Mouse (Mus musculus) MEL (cell line): ENCODE data around the gene Ccdc92b. TPM values are rescaled to one million over a fixed set of nuclear protein-coding genes. Genes with fewer than 3 reads are reported as not detected.

Experiments used
- DNase-seq: peaks from one replicate; pipeline ENCODE4 v3.0.0; 2011; ENCODE audit warnings: low read depth, low spot score
- H3K27ac ChIP-seq: 2 replicates; pipeline ENCODE4 v1.5.1; 2012; ENCODE audit warnings: low read depth, mild to moderate bottlenecking, control low read depth, low read length, moderate library complexity; ENCODE audit not compliant: control insufficient read depth
- H3K27me3 ChIP-seq, 2 experiments: fragments of 150-350 bp in 1 of 2; sonication (generic) in 1 of 2; 2 replicates each; pipeline ENCODE4 v1.6.1; 2012; ENCODE audit warnings: low read length in 2 of 2, mild to moderate bottlenecking in 2 of 2, improper control_type of control experiment in 1 of 2, moderate library complexity in 1 of 2; ENCODE audit not compliant: insufficient read depth in 2 of 2, control insufficient read depth in 1 of 2
- H3K36me3 ChIP-seq, 2 experiments: 2 replicates each; pipeline ENCODE4 v1.6.1; 2012 to 2014; ENCODE audit warnings: low read length in 2 of 2, improper control_type of control experiment in 1 of 2, inconsistent platforms in 1 of 2, mild to moderate bottlenecking in 1 of 2; ENCODE audit not compliant: insufficient read depth in 2 of 2, control insufficient read depth in 1 of 2
- H3K4me1 ChIP-seq, 2 experiments: fragments of 150-350 bp in 1 of 2; sonication (generic) in 1 of 2; 2 replicates each; pipeline ENCODE4 v1.6.1; 2012; ENCODE audit warnings: low read length in 2 of 2, improper control_type of control experiment in 1 of 2, mild to moderate bottlenecking in 1 of 2; ENCODE audit not compliant: insufficient read depth in 2 of 2, control insufficient read depth in 1 of 2
- H3K4me3 ChIP-seq, 2 experiments: fragments of 150-350 bp in 1 of 2; sonication (generic) in 1 of 2; 2 replicates each; pipeline ENCODE4 v1.5.1; 2012; ENCODE audit warnings: low read depth in 2 of 2, low read length in 2 of 2, mild to moderate bottlenecking in 2 of 2, moderate library complexity in 2 of 2, control low read depth in 1 of 2, improper control_type of control experiment in 1 of 2; ENCODE audit not compliant: control insufficient read depth in 1 of 2, insufficient read depth in 1 of 2
- H3K79me2 ChIP-seq: 2 replicates; pipeline ENCODE4 v1.6.1; 2012; ENCODE audit warnings: mild to moderate bottlenecking, low read length, moderate library complexity; ENCODE audit not compliant: control insufficient read depth, poor library complexity, insufficient read depth
- H3K9ac ChIP-seq: 2 replicates; pipeline ENCODE4 v1.6.1; 2012; ENCODE audit warnings: low read depth, mild to moderate bottlenecking, control low read depth, low read length, moderate library complexity; ENCODE audit not compliant: control insufficient read depth, poor library complexity, severe bottlenecking
- H3K9me3 ChIP-seq: fragments of 150-350 bp; sonication (generic); replicated peaks from 2 replicates; pipeline ENCODE4 v1.6.1; 2012; ENCODE audit warnings: mild to moderate bottlenecking, low read length, improper control_type of control experiment, moderate library complexity; ENCODE audit not compliant: insufficient read depth
- BHLHE40 ChIP-seq: IDR thresholded peaks from 2 replicates; pipeline ENCODE4 v1.6.1; 2012; ENCODE audit warnings: low read depth, mild to moderate bottlenecking, inconsistent platforms, low read length, improper control_type of control experiment, borderline replicate concordance
- CHD1 ChIP-seq: IDR thresholded peaks from 2 replicates; pipeline ENCODE4 v1.6.1; 2012; ENCODE audit warnings: low read depth, mild to moderate bottlenecking, inconsistent platforms, low read length, improper control_type of control experiment
- ELF1 ChIP-seq: IDR thresholded peaks from 2 replicates; pipeline ENCODE4 v1.6.1; 2014; ENCODE audit warnings: low read depth, mild to moderate bottlenecking, inconsistent platforms, low read length, improper control_type of control experiment, moderate library complexity
- EP300 ChIP-seq, 2 experiments: IDR thresholded peaks; 2 replicates each; pipeline ENCODE4 v1.6.1; 2011; ENCODE audit warnings: improper control_type of control experiment in 2 of 2, low read length in 2 of 2, low read depth in 1 of 2, mild to moderate bottlenecking in 1 of 2
- ETS1 ChIP-seq: IDR thresholded peaks from 2 replicates; pipeline ENCODE4 v1.6.1; 2012; ENCODE audit warnings: low read depth, mild to moderate bottlenecking, inconsistent platforms, low read length, improper control_type of control experiment, moderate library complexity
- HCFC1 ChIP-seq: IDR thresholded peaks from 2 replicates; pipeline ENCODE4 v1.6.1; 2012; ENCODE audit warnings: low read depth, mild to moderate bottlenecking, inconsistent platforms, low read length, improper control_type of control experiment, moderate library complexity
- MAFK ChIP-seq: IDR thresholded peaks from 2 replicates; pipeline ENCODE4 v1.6.1; 2011; ENCODE audit warnings: low read depth, mild to moderate bottlenecking, low read length, improper control_type of control experiment, borderline replicate concordance
- MAX ChIP-seq: IDR thresholded peaks from 2 replicates; pipeline ENCODE4 v1.6.1; 2011; ENCODE audit warnings: low read length, improper control_type of control experiment
- MAZ ChIP-seq: IDR thresholded peaks from 2 replicates; pipeline ENCODE4 v1.6.1; 2012; ENCODE audit warnings: low read depth, mild to moderate bottlenecking, inconsistent platforms, low read length, improper control_type of control experiment
- MYC ChIP-seq: IDR thresholded peaks from 2 replicates; pipeline ENCODE4 v1.6.1; 2011; ENCODE audit warnings: low read depth, mild to moderate bottlenecking, low read length, improper control_type of control experiment, moderate library complexity
- POLR2A ChIP-seq, 2 experiments: IDR thresholded peaks; 2 replicates each; pipeline ENCODE4 v1.6.1; 2011 to 2012; ENCODE audit warnings: low read length in 2 of 2, mild to moderate bottlenecking in 2 of 2, control low read depth in 1 of 2, improper control_type of control experiment in 1 of 2, low read depth in 1 of 2, moderate library complexity in 1 of 2; ENCODE audit not compliant: control insufficient read depth in 1 of 2, insufficient read depth in 1 of 2, poor library complexity in 1 of 2
- POLR2AphosphoS2 ChIP-seq: IDR thresholded peaks from 2 replicates; pipeline ENCODE4 v1.6.1; 2011; ENCODE audit warnings: low read length, improper control_type of control experiment
- POLR2AphosphoS5 ChIP-seq: IDR thresholded peaks from 2 replicates; pipeline ENCODE4 v1.6.1; 2012; ENCODE audit warnings: low read depth, borderline replicate concordance, mild to moderate bottlenecking, inconsistent platforms, low read length, moderate library complexity, mixed read lengths
- RAD21 ChIP-seq: IDR thresholded peaks from 2 replicates; pipeline ENCODE4 v1.6.1; 2011; ENCODE audit warnings: mild to moderate bottlenecking, low read depth, low read length, improper control_type of control experiment
- TAL1 ChIP-seq: IDR thresholded peaks from 2 replicates; pipeline ENCODE4 v1.6.1; 2012; ENCODE audit warnings: mild to moderate bottlenecking, inconsistent platforms, low read length, moderate library complexity, mixed read lengths
- TBP ChIP-seq: IDR thresholded peaks from 2 replicates; pipeline ENCODE4 v1.8.0; 2011; ENCODE audit warnings: low read depth, low read length, improper control_type of control experiment
- UBTF ChIP-seq: IDR thresholded peaks from 2 replicates; pipeline ENCODE4 v1.6.1; 2012; ENCODE audit warnings: low read depth, mild to moderate bottlenecking, inconsistent platforms, low read length, improper control_type of control experiment, moderate library complexity, borderline replicate concordance; ENCODE audit not compliant: insufficient read depth
- USF1 ChIP-seq: IDR thresholded peaks from 2 replicates; pipeline ENCODE4 v1.6.1; 2014; ENCODE audit warnings: low read depth, mild to moderate bottlenecking, inconsistent platforms, low read length, improper control_type of control experiment, moderate library complexity
- USF2 ChIP-seq, 2 experiments: IDR thresholded peaks; 2 replicates each; pipeline ENCODE4 v1.6.1; 2011 to 2012; ENCODE audit warnings: improper control_type of control experiment in 2 of 2, low read length in 2 of 2, borderline replicate concordance in 1 of 2, inconsistent platforms in 1 of 2, low read depth in 1 of 2, mild to moderate bottlenecking in 1 of 2; ENCODE audit not compliant: insufficient read depth in 1 of 2
- ZC3H11A ChIP-seq: IDR thresholded peaks from 2 replicates; pipeline ENCODE4 v1.6.1; 2012; ENCODE audit warnings: low read depth, mild to moderate bottlenecking, inconsistent platforms, low read length, improper control_type of control experiment
- ZMIZ1 ChIP-seq: IDR thresholded peaks from 2 replicates; pipeline ENCODE4 v1.6.1; 2012; ENCODE audit warnings: low read depth, mild to moderate bottlenecking, inconsistent platforms, low read length, improper control_type of control experiment, moderate library complexity
- ZNF384 ChIP-seq: IDR thresholded peaks from 2 replicates; pipeline ENCODE4 v1.6.1; 2012; ENCODE audit warnings: low read depth, mild to moderate bottlenecking, inconsistent platforms, low read length, improper control_type of control experiment
- polyA plus RNA-seq, 2 experiments: library from polyadenylated mRNA; stranded (reverse) in 1 of 2; unstranded in 1 of 2; fragments of >175 nt in 1 of 2; fragments of >200 nt in 1 of 2; gene quantifications; 2 replicates each; pipeline versions ENCODE4 v1.2.1 to v1.2.4; 2012; ENCODE audit warnings: low replicate concordance in 2 of 2, low read depth in 1 of 2; ENCODE audit not compliant: insufficient read length in 2 of 2, insufficient read depth in 1 of 2, missing spikeins in 1 of 2
- total RNA-seq: library from RNA; depleted of rRNA; stranded (reverse); fragments of 300-350 nt; gene quantifications from 2 replicates; pipeline ENCODE4 v1.2.3, GENCODE M21; 2012

Gene Ccdc92b
- total and polyA plus RNA-seq, 3 experiments = 0.12 to 1.3 TPM; not detected in 1

GRCm38 (mm10) chr11:74666776-74667581 is 47.6 kb downstream of the Ccdc92b start:
- H3K9ac ChIP-seq = no peak overlapping the region
- no peak overlapping the region for H3K27ac ChIP-seq
- TF ChIP-seq POLR2AphosphoS5 (peak; percentile 63; the same call in 1 of the 2 replicates), ZC3H11A (no peak)
- no peaks in the 10 kb centered on the region for H3K79me2 ChIP-seq
- H3K4me1 ChIP-seq = no peaks in the 10 kb centered on the region
- DNase-seq = no peak
- no peaks in the 10 kb centered on the region for H3K27me3 ChIP-seq
- no peak overlapping the region for H3K4me3 ChIP-seq
- H3K9me3 ChIP-seq = no peaks in the 10 kb centered on the region
- H3K36me3 ChIP-seq = peaks cover 0 to 23% of the 10 kb centered on the region in 2 experiments; a peak in 2 of 4 replicates

- no peaks in the 10 kb centered on the region for H3K27me3 ChIP-seq
- no peak overlapping the region for H3K9ac ChIP-seq
- no peaks in the 10 kb centered on the region for H3K79me2 ChIP-seq
- no peaks in the 10 kb centered on the region for H3K4me1 ChIP-seq
- no peak for TF ChIP-seq UBTF
- TF ChIP-seq POLR2A (IDR thresholded peaks at IDR 0.05; ENCODE audit: control insufficient read depth in 1 of 2, insufficient read depth in 1 of 2, low read depth in 1 of 2, low read length in 2 of 2, poor library complexity in 1 of 2) = no peak
- no peak for TF ChIP-seq ZNF384
- no peak for TF ChIP-seq MAFK
- TF ChIP-seq POLR2AphosphoS2 = no peak
- H3K36me3 ChIP-seq = peaks cover 0 to 23% of the 10 kb centered on the region in 2 experiments; a peak in 2 of 4 replicates
- H3K4me3 ChIP-seq = no peak overlapping the region
- H3K27ac ChIP-seq = no peak overlapping the region
- no peaks in the 10 kb centered on the region for H3K9me3 ChIP-seq
- no peak for DNase-seq
These were observed 48.2 kb downstream of the Ccdc92b start for GRCm38 (mm10) chr11:74667582-74668010.

DNA sequence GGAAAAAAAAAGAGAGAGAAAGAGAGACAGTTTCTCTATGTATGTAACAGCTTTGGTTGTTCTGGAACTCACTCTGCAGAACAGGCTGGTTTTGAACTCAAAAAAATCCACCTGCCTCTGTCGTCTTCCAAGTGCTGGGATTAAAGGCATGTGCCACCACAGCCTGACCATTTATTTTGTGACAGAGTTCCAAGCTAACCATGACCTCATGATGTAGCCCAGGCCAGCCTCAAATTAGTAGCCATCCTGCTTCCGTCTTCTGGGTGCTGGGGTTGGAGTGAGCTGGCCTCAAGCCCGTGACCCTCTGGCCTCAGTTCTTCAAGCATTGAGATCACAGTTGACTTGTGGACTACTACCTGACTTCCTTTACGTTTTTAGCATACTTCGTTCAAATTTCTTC is 49.1 kb downstream of the Ccdc92b start:
- H3K4me1 ChIP-seq = 0 out of 4 replicates have a peak, but pooled peaks cover 0 to 3% of the 10 kb centered on the region in 2 experiments
- H3K9ac ChIP-seq = no peak overlapping the region
- no peak overlapping the region for H3K4me3 ChIP-seq
- H3K27me3 ChIP-seq = no peaks in the 10 kb centered on the region
- H3K9me3 ChIP-seq = no peaks in the 10 kb centered on the region
- H3K36me3 ChIP-seq = peaks cover 0 to 16% of the 10 kb centered on the region in 2 experiments; a peak in 2 of 4 replicates
- H3K27ac ChIP-seq = no peak overlapping the region
- no peak for TF ChIP-seq POLR2AphosphoS5
- no peak for TF ChIP-seq USF2 (IDR thresholded peaks at IDR 0.05; ENCODE audit: borderline replicate concordance in 1 of 2, insufficient read depth in 1 of 2, low read depth in 1 of 2, low read length in 2 of 2)
- no peak for TF ChIP-seq ZNF384
- TF ChIP-seq UBTF = no peak
- no peak for TF ChIP-seq MAFK
- TF ChIP-seq TAL1 = no peak
- TF ChIP-seq USF1 = no peak
- TF ChIP-seq MAX = no peak
- no peak for TF ChIP-seq TBP
- no peak for TF ChIP-seq MYC
- no peak for TF ChIP-seq HCFC1
- no peak for TF ChIP-seq ELF1
- no peak for TF ChIP-seq MAZ
- no peak for TF ChIP-seq EP300 (IDR thresholded peaks at IDR 0.05; ENCODE audit: low read depth in 1 of 2, low read length in 2 of 2)
- TF ChIP-seq CHD1 = no peak
- no peak for TF ChIP-seq ZMIZ1
- TF ChIP-seq RAD21 = no peak
- no peak for TF ChIP-seq BHLHE40
- no peak for TF ChIP-seq ETS1
- H3K79me2 ChIP-seq = no peaks in the 10 kb centered on the region
- DNase-seq = no peak
